Mouse (Mus musculus): ENCODE data around the gene Sh3d19. TPM values are rescaled to one million over a fixed set of nuclear protein-coding genes. Genes with fewer than 3 reads are reported as not detected.

The Sh3d19 gene
- total and polyA plus RNA-seq, 3 experiments, result 0.16 to 0.76 (median 0.33) TPM

- Histone ChIP-seq H3K4me2 (ENCODE audit: insufficient read depth, low read depth, poor library complexity, severe bottlenecking) (no peak overlapping the region), H3K9ac (ENCODE audit: insufficient read depth, low read depth) (no peak overlapping the region), H3K27me3 (replicated peaks) (no peaks in the 10 kb centered on the region), H3K9me3 (replicated peaks; ENCODE audit: low read length) (no peaks in the 10 kb centered on the region), H3K4me3 (replicated peaks in 1 of 3; ENCODE audit: low read depth in 2 of 3, low read length in 2 of 3, poor library complexity in 1 of 3) (no peak overlapping the region), H3K36me3 (replicated peaks in 1 of 2; ENCODE audit: control insufficient read depth in 1 of 2, insufficient read depth in 1 of 2, low read length in 1 of 2) (no peaks in the 10 kb centered on the region), H3K27ac (ENCODE audit: insufficient read depth, low read depth) (no peak overlapping the region), H3K4me1 (ENCODE audit: control insufficient read depth in 1 of 2, insufficient read depth in 2 of 2) (peaks cover 2% of the 10 kb centered on the region in 2 experiments; a peak in 2 of 4 replicates), H3K79me2 (replicated peaks; ENCODE audit: control insufficient read depth, extremely low read depth, insufficient read depth, poor library complexity, severe bottlenecking) (no peaks in the 10 kb centered on the region)
- in situ Hi-C loops (cut with MboI; ENCODE audit: low pct_ligation_motif_present, low pct_unique_long_range_greater_than_20kb, low sequenced_read_pairs), result no loop called here
- dilution Hi-C loops (cut with MboI; ENCODE audit: extremely low pct_ligation_motif_present, extremely low pct_unique_long_range_greater_than_20kb, low sequenced_read_pairs), result no loop called here
- TF ChIP-seq MYC (IDR thresholded peaks at IDR 0.05; ENCODE audit: low read depth, low read length) (no peak), MAX (IDR thresholded peaks at IDR 0.05; ENCODE audit: low read length) (no peak), TBP (conservative IDR thresholded peaks at IDR 0.05; ENCODE audit: low read depth, low read length) (no peak)
- DNase-seq (ENCODE audit: extremely low read depth), result no peak
Observed at GRCm38 (mm10) chr3:86028658-86029375, 57.9 kb downstream of the Sh3d19 start.

GRCm38 (mm10) chr3:86030566-86030965, 59.7 kb downstream of the Sh3d19 start:
- Histone ChIP-seq H3K4me2 (ENCODE audit: insufficient read depth, low read depth, poor library complexity, severe bottlenecking) (no peak overlapping the region), H3K4me1 (ENCODE audit: control insufficient read depth in 1 of 2, insufficient read depth in 2 of 2) (peaks cover 2% of the 10 kb centered on the region in 2 experiments; a peak in 2 of 4 replicates), H3K79me2 (replicated peaks; ENCODE audit: control insufficient read depth, extremely low read depth, insufficient read depth, poor library complexity, severe bottlenecking) (no peaks in the 10 kb centered on the region), H3K27me3 (replicated peaks) (no peaks in the 10 kb centered on the region), H3K9me3 (replicated peaks; ENCODE audit: low read length) (no peaks in the 10 kb centered on the region), H3K4me3 (replicated peaks in 1 of 3; ENCODE audit: low read depth in 2 of 3, low read length in 2 of 3, poor library complexity in 1 of 3) (no peak overlapping the region), H3K36me3 (replicated peaks in 1 of 2; ENCODE audit: control insufficient read depth in 1 of 2, insufficient read depth in 1 of 2, low read length in 1 of 2) (no peaks in the 10 kb centered on the region), H3K27ac (ENCODE audit: insufficient read depth, low read depth) (no peak overlapping the region), H3K9ac (ENCODE audit: insufficient read depth, low read depth) (no peak overlapping the region)
- dilution Hi-C loops (cut with MboI; ENCODE audit: extremely low pct_ligation_motif_present, extremely low pct_unique_long_range_greater_than_20kb, low sequenced_read_pairs) (no loop called here), in situ Hi-C loops (cut with MboI; ENCODE audit: low pct_ligation_motif_present, low pct_unique_long_range_greater_than_20kb, low sequenced_read_pairs) (no loop called here)
- no peak for DNase-seq (ENCODE audit: extremely low read depth)
- no peak for TF ChIP-seq TBP (conservative IDR thresholded peaks at IDR 0.05; ENCODE audit: low read depth, low read length)
- no peak for TF ChIP-seq UBTF (IDR thresholded peaks at IDR 0.05; ENCODE audit: low read depth, low read length)
- no peak for TF ChIP-seq GABPA (IDR thresholded peaks at IDR 0.05; ENCODE audit: insufficient replicate concordance, low read depth, low read length)
- no peak for TF ChIP-seq NELFE (IDR thresholded peaks at IDR 0.05; ENCODE audit: low read depth, low read length)
- TF ChIP-seq RAD21 (IDR thresholded peaks at IDR 0.05; ENCODE audit: low read depth, low read length), result no peak
- TF ChIP-seq CTCF (conservative IDR thresholded peaks at IDR 0.05 in 1 of 2, IDR thresholded peaks at IDR 0.05 in 1 of 2; ENCODE audit: low read depth in 2 of 2, low read length in 2 of 2), result no peak
- no peak for TF ChIP-seq ELF1 (IDR thresholded peaks at IDR 0.05; ENCODE audit: low read depth, low read length)
- no peak for TF ChIP-seq ZMIZ1 (IDR thresholded peaks at IDR 0.05; ENCODE audit: low read depth, low read length)
- TF ChIP-seq KAT2A (IDR thresholded peaks at IDR 0.05; ENCODE audit: insufficient replicate concordance, low read length), result no peak
- no peak for TF ChIP-seq CHD1 (IDR thresholded peaks at IDR 0.05; ENCODE audit: low read depth, low read length)
- TF ChIP-seq USF1 (IDR thresholded peaks at IDR 0.05; ENCODE audit: low read depth, low read length), result no peak
- TF ChIP-seq ZKSCAN1 (IDR thresholded peaks at IDR 0.05; ENCODE audit: borderline replicate concordance, low read depth, low read length), result no peak
- no peak for TF ChIP-seq MAX (IDR thresholded peaks at IDR 0.05; ENCODE audit: low read length)
